Mouse (Mus musculus) thymus, adult 2 months (tissue): ENCODE results near the gene Mettl24.

ENCODE experiments used
- CTCF ChIP-seq: fragments of 200-500 bp; IDR thresholded peaks from 2 replicates; pipeline ENCODE4 v1.5.1; 2012; ENCODE audit warnings: mild to moderate bottlenecking, control low read depth, low read length, moderate library complexity, borderline replicate concordance; ENCODE audit not compliant: control insufficient read depth, poor library complexity, insufficient read depth; ENCODE audit errors: extremely low read depth
- POLR2A ChIP-seq: fragments of 200-500 bp; IDR thresholded peaks from 2 replicates; pipeline ENCODE4 v1.6.1; 2012; ENCODE audit warnings: mild to moderate bottlenecking, low read length, control low read depth, moderate library complexity; ENCODE audit not compliant: control insufficient read depth, poor library complexity, insufficient read depth; ENCODE audit errors: extremely low read depth

- TF ChIP-seq POLR2A (no peak), CTCF (no peak)
Observed at GRCm38 (mm10) chr10:40666943-40667342, 16.1 kb upstream of the Mettl24 start.
